Mouse (Mus musculus) kidney, adult 2 months (tissue): ENCODE data around the gene Apoa1. TPM values are rescaled to one million over a fixed set of nuclear protein-coding genes. Genes with fewer than 3 reads are reported as not detected.

Source experiments
- DNase-seq: peaks from one replicate; pipeline ENCODE4 v3.0.0; 2021
- H3K27ac ChIP-seq: fragments of 200-500 bp; 2 replicates; pipeline ENCODE4 v1.5.1; 2012; ENCODE audit warnings: low read depth, low read length, control low read depth, inconsistent platforms; ENCODE audit not compliant: insufficient read depth
- H3K27me3 ChIP-seq: fragments of 200-500 bp; replicated peaks from 2 replicates; pipeline ENCODE4 v1.6.1; 2012; ENCODE audit warnings: mild to moderate bottlenecking, moderate library complexity, low read length, inconsistent platforms; ENCODE audit not compliant: control insufficient read depth, insufficient read depth
- H3K36me3 ChIP-seq: fragments of 200-500 bp; 2 replicates; pipeline ENCODE4 v1.6.1; 2012; ENCODE audit warnings: mild to moderate bottlenecking, moderate library complexity, low read length, inconsistent platforms; ENCODE audit not compliant: control insufficient read depth, insufficient read depth
- H3K4me1 ChIP-seq: fragments of 200-500 bp; 2 replicates; pipeline ENCODE4 v1.6.1; 2011; ENCODE audit warnings: low read length; ENCODE audit not compliant: control insufficient read depth, insufficient read depth
- H3K4me3 ChIP-seq: fragments of 200-500 bp; 2 replicates; pipeline ENCODE4 v1.5.1; 2011; ENCODE audit warnings: mild to moderate bottlenecking, low read depth, low read length, control low read depth; ENCODE audit not compliant: insufficient read depth
- CTCF ChIP-seq: fragments of 200-500 bp; conservative IDR thresholded peaks from 2 replicates; pipeline ENCODE4 v1.5.1; 2011; ENCODE audit warnings: low read depth, mild to moderate bottlenecking, control low read depth, low read length, moderate library complexity, mixed read lengths; ENCODE audit not compliant: insufficient read depth, insufficient read length
- POLR2A ChIP-seq: fragments of 200-500 bp; IDR thresholded peaks from one replicate; pipeline ENCODE4 v1.6.1; 2011; ENCODE audit warnings: low read depth, low read length, control low read depth
- WGBS: fragments of 180-500 bp; shearing (Covaris S2); methylation state at CpG from one replicate; pipeline ENCODE4 v1.1.7; 2018; 5-methylcytosine and 5-hydroxymethylcytosine counted together
- polyA plus RNA-seq: library from polyadenylated mRNA; depleted of rRNA; stranded (reverse); fragments of >200 nt; gene quantifications from 2 replicates; pipeline ENCODE4 v1.2.3, GENCODE M21; 2012

Apoa1 gene
- polyA plus RNA-seq, 1 experiment: 1.0 TPM

GRCm38 (mm10) chr9:46198936-46199335 is 29.4 kb upstream of the Apoa1 start:
- Histone ChIP-seq H3K27ac (no peak overlapping the region), H3K4me1 (no peaks in the 10 kb centered on the region), H3K27me3 (no peaks in the 10 kb centered on the region), H3K36me3 (peaks cover 4% of the 10 kb centered on the region), H3K4me3 (no peak overlapping the region)
- no peak for DNase-seq
- no peak for TF ChIP-seq POLR2A
- no peak for TF ChIP-seq CTCF
- 77% methylated on average over 7 of the region's 7 CpGs for WGBS

- H3K4me3 ChIP-seq: no peak overlapping the region
- no peak for TF ChIP-seq POLR2A
- no peak for TF ChIP-seq CTCF
- no peak overlapping the region for H3K27ac ChIP-seq
- no peaks in the 10 kb centered on the region for H3K4me1 ChIP-seq
- DNase-seq: no peak
- no peaks in the 10 kb centered on the region for H3K27me3 ChIP-seq
- 77% methylated on average over 2 of the region's 2 CpGs for WGBS
- H3K36me3 ChIP-seq: peaks cover 7% of the 10 kb centered on the region
Observed at GRCm38 (mm10) chr9:46199609-46200008, 28.8 kb upstream of the Apoa1 start.

- Histone ChIP-seq H3K27me3 (no peaks in the 10 kb centered on the region), H3K4me1 (no peaks in the 10 kb centered on the region; the same call in 1 of the 2 replicates), H3K27ac (peak overlapping the region; percentile 60), H3K36me3 (0 out of 2 replicates have a peak, but pooled peaks cover 3% of the 10 kb centered on the region), H3K4me3 (no peak overlapping the region)
- no peak for TF ChIP-seq CTCF
- no peak for TF ChIP-seq POLR2A
- WGBS: 52% methylated on average over 10 of the region's 10 CpGs
- DNase-seq: peak; percentile 88
Observed at GRCm38 (mm10) chr9:46206834-46207500, 21.4 kb upstream of the Apoa1 start.

- H3K36me3 ChIP-seq: 0 out of 2 replicates have a peak, but pooled peaks cover 3% of the 10 kb centered on the region
- 57% methylated on average over 6 of the region's 6 CpGs for WGBS
Observed at GRCm38 (mm10) chr9:46207501-46207869, 20.9 kb upstream of the Apoa1 start.

GRCm38 (mm10) chr9:46208401-46208974 is 19.9 kb upstream of the Apoa1 start:
- H3K27ac ChIP-seq: no peak overlapping the region
- H3K36me3 ChIP-seq: 0 out of 2 replicates have a peak, but pooled peaks cover 3% of the 10 kb centered on the region
- WGBS: 83% methylated on average over 13 of the region's 13 CpGs
- H3K4me1 ChIP-seq: no peaks in the 10 kb centered on the region; the same call in 1 of the 2 replicates
- no peak for DNase-seq
- no peaks in the 10 kb centered on the region for H3K27me3 ChIP-seq
- TF ChIP-seq CTCF (no peak), POLR2A (no peak)
- no peak overlapping the region for H3K4me3 ChIP-seq

More at GRCm38 (mm10) chr9:46207501-46207869, 20.9 kb upstream of the Apoa1 start:
- 0 out of 2 replicates have a peak overlapping the region, but pooled peaks have one; percentile 37 for H3K27ac ChIP-seq
- no peak for DNase-seq
- no peak for TF ChIP-seq POLR2A
- no peak for TF ChIP-seq CTCF
- H3K27me3 ChIP-seq: no peaks in the 10 kb centered on the region
- H3K4me3 ChIP-seq: no peak overlapping the region
- H3K4me1 ChIP-seq: no peaks in the 10 kb centered on the region; the same call in 1 of the 2 replicates

GRCm38 (mm10) chr9:46210473-46210872 is 17.9 kb upstream of the Apoa1 start:
- TF ChIP-seq POLR2A: no peak
- no peak for TF ChIP-seq CTCF
- Histone ChIP-seq H3K27me3 (no peaks in the 10 kb centered on the region), H3K36me3 (no peaks in the 10 kb centered on the region), H3K4me3 (no peak overlapping the region), H3K27ac (no peak overlapping the region), H3K4me1 (no peaks in the 10 kb centered on the region; the same call in 1 of the 2 replicates)
- WGBS: 90% methylated on average over 12 of the region's 12 CpGs
- no peak for DNase-seq

- Histone ChIP-seq H3K36me3 (no peaks in the 10 kb centered on the region), H3K4me1 (no peaks in the 10 kb centered on the region), H3K4me3 (no peak overlapping the region), H3K27ac (no peak overlapping the region), H3K27me3 (no peaks in the 10 kb centered on the region)
- no peak for TF ChIP-seq CTCF
- TF ChIP-seq POLR2A: no peak
- 66% methylated on average over 4 of the region's 4 CpGs for WGBS
- DNase-seq: no peak
Observed at GRCm38 (mm10) chr9:46214276-46214675, 14.1 kb upstream of the Apoa1 start.
